Mouse (Mus musculus) liver, embryonic 13.5 days (tissue): ENCODE results near the gene Rsph10b. TPM values are rescaled to one million over a fixed set of nuclear protein-coding genes. Genes with fewer than 3 reads are reported as not detected.
A peak's percentile ranks its signal among the peaks of the same experiment; 100 is the strongest.

Experiments used
- ATAC-seq: fragments of 200-750 bp; cut with Nextera tagmentation; 2 replicates; pipeline ENCODE4 v1.8.0; 2017; ENCODE audit warnings: low read depth, mild to moderate bottlenecking, moderate number of reproducible peaks, moderate library complexity
- DNase-seq: peaks from one replicate; pipeline ENCODE4 v3.0.0; 2022
- H3K27ac ChIP-seq: fragments of 300-500 bp; sonication (generic); 2 replicates; pipeline ENCODE4 v1.5.1; 2015; ENCODE audit warnings: moderate library complexity, mild to moderate bottlenecking, inconsistent platforms
- H3K27me3 ChIP-seq: fragments of 300-500 bp; sonication (generic); 2 replicates; pipeline ENCODE4 v1.6.1; 2015; ENCODE audit warnings: mild to moderate bottlenecking, inconsistent platforms
- H3K36me3 ChIP-seq: fragments of 300-500 bp; sonication (generic); 2 replicates; pipeline ENCODE4 v1.6.1; 2015; ENCODE audit warnings: mild to moderate bottlenecking, inconsistent platforms
- H3K4me1 ChIP-seq: fragments of 300-500 bp; sonication (generic); replicated peaks from 2 replicates; pipeline ENCODE4 v1.6.1; 2015; ENCODE audit warnings: inconsistent platforms
- H3K4me2 ChIP-seq: fragments of 300-500 bp; sonication (generic); 2 replicates; pipeline ENCODE4 v1.6.1; 2015; ENCODE audit warnings: inconsistent platforms, mild to moderate bottlenecking, moderate library complexity
- H3K4me3 ChIP-seq: fragments of 300-500 bp; sonication (generic); replicated peaks from 2 replicates; pipeline ENCODE4 v1.5.1; 2015; ENCODE audit warnings: mild to moderate bottlenecking, inconsistent platforms
- H3K9ac ChIP-seq: fragments of 300-500 bp; sonication (generic); 2 replicates; pipeline ENCODE4 v1.6.1; 2015; ENCODE audit warnings: mild to moderate bottlenecking, inconsistent platforms
- H3K9me3 ChIP-seq: fragments of 300-500 bp; sonication (generic); replicated peaks from 2 replicates; pipeline ENCODE4 v1.6.1; 2016; ENCODE audit warnings: inconsistent platforms
- WGBS: fragments of 180-500 bp; shearing (Covaris S2); methylation state at CpG from one replicate; pipeline ENCODE4 v1.1.7; 2015; ENCODE audit not compliant: insufficient replicate concordance; 5-methylcytosine and 5-hydroxymethylcytosine counted together
- polyA plus RNA-seq: library from polyadenylated mRNA; unstranded; fragments of >200 nt; fragmentation: Nextera tagmentation; extraction: Ambion mirVana; gene quantifications from 2 replicates; pipeline ENCODE4 v1.2.1, GENCODE M21; 2015

Rsph10b gene
- polyA plus RNA-seq, 1 experiment from 2014 or later, result 0.56 TPM

GRCm38 (mm10) chr5:143976232-143976631 is 43.4 kb downstream of the Rsph10b start:
- 70% methylated on average over 11 of the region's 11 CpGs for WGBS
- no peak for DNase-seq
- Histone ChIP-seq H3K4me3 (peak overlapping the region; percentile 18; the same call in 1 of the 2 replicates), H3K4me2 (peak overlapping the region; percentile 61), H3K27me3 (no peaks in the 10 kb centered on the region), H3K4me1 (peaks cover 62% of the 10 kb centered on the region), H3K9me3 (no peaks in the 10 kb centered on the region), H3K36me3 (no peaks in the 10 kb centered on the region), H3K27ac (peak overlapping the region; percentile 87), H3K9ac (peak overlapping the region; percentile 12; the same call in 1 of the 2 replicates)
- ATAC-seq, result peak; percentile 52

DNA sequence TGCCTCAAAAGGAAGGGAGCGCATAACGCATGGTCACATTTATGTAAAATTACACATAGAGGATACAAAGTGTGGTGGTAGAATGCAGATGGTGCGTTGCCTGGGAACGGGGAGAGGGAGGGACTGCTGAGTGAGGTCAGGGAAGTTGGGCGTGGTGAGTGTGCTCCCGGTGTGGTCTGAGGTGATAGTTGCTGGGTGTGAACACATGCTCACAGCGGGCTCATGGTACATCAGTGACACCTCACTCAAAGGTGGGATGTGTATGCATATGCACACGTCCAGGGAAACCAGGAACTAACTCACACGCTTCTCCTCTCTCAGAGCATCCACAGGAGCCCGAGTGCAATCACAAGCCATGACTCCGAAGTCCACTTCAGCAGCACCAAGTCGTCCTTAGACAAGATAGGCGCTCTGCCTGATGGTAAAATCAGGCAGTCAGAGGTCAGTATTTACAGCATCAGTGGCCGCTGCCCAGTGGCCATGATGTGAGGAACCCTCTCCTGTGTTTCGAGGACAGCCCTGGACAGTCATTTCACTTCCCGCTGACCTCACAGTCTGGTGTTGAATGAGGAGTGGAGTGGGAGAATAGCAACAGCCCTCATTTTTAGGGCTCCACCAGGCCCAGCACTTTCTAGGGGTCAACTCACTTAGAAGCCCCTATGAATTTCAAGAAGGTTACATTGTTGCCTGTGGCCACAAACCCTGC is 44.0 kb downstream of the Rsph10b start:
- peak overlapping the region; percentile 61 for H3K4me2 ChIP-seq
- H3K9me3 ChIP-seq, result no peaks in the 10 kb centered on the region
- peak; percentile 92 for ATAC-seq
- H3K4me1 ChIP-seq, result peaks cover 62% of the 10 kb centered on the region
- H3K27ac ChIP-seq, result peak overlapping the region; percentile 87
- peak overlapping the region; percentile 18; the same call in 1 of the 2 replicates for H3K4me3 ChIP-seq
- 53% methylated on average over 16 of the region's 16 CpGs for WGBS
- DNase-seq, result peak; percentile 72
- no peaks in the 10 kb centered on the region for H3K36me3 ChIP-seq
- no peaks in the 10 kb centered on the region for H3K27me3 ChIP-seq
- H3K9ac ChIP-seq, result peak overlapping the region; percentile 44; the same call in 1 of the 2 replicates

DNA sequence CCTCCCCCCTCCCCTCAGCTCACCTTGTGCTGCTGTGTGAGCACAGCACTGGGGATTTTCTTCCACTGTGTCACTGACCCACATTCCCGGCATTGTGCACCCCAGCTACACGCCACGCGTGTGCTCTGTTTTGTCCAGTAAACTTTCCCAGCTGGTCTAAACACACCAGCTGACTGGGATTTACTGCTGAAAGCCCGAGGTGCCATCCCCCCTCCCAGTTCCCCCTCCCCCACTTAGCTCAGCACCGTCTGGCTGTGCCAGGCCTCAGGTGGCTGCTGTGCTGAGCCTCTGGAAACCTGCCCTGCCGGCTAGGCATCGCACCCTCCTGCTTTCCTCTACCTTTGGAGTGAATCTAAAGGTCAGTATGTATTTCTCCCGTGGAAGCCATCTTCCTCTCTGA is 48.0 kb downstream of the Rsph10b start:
- WGBS, result 53% methylated on average over 9 of the region's 9 CpGs
- H3K4me2 ChIP-seq, result no peak overlapping the region
- ATAC-seq, result no peak
- peaks cover 36% of the 10 kb centered on the region for H3K4me1 ChIP-seq
- no peak overlapping the region for H3K9ac ChIP-seq
- no peaks in the 10 kb centered on the region for H3K9me3 ChIP-seq
- no peaks in the 10 kb centered on the region for H3K27me3 ChIP-seq
- H3K27ac ChIP-seq, result no peak overlapping the region
- no peak for DNase-seq
- H3K36me3 ChIP-seq, result 0 out of 2 replicates have a peak, but pooled peaks cover 12% of the 10 kb centered on the region
- no peak overlapping the region for H3K4me3 ChIP-seq

GRCm38 (mm10) chr5:143982361-143982760 is 49.5 kb downstream of the Rsph10b start:
- H3K27ac ChIP-seq, result no peak overlapping the region
- no peaks in the 10 kb centered on the region for H3K27me3 ChIP-seq
- no peak overlapping the region for H3K4me3 ChIP-seq
- peaks cover 21% of the 10 kb centered on the region for H3K4me1 ChIP-seq
- no peaks in the 10 kb centered on the region for H3K9me3 ChIP-seq
- DNase-seq, result no peak
- H3K9ac ChIP-seq, result no peak overlapping the region
- H3K36me3 ChIP-seq, result peaks cover 27% of the 10 kb centered on the region
- no peak overlapping the region for H3K4me2 ChIP-seq
- WGBS, result 66% methylated on average over 2 of the region's 2 CpGs
- no peak for ATAC-seq

GRCm38 (mm10) chr5:143985381-143985780 is 52.5 kb downstream of the Rsph10b start:
- H3K9ac ChIP-seq, result no peak overlapping the region
- H3K4me3 ChIP-seq, result no peak overlapping the region
- peaks cover 57% of the 10 kb centered on the region for H3K36me3 ChIP-seq
- H3K4me1 ChIP-seq, result peaks cover 5% of the 10 kb centered on the region; the same call in 1 of the 2 replicates
- 79% methylated on average over 7 of the region's 7 CpGs for WGBS
- H3K27me3 ChIP-seq, result no peaks in the 10 kb centered on the region
- H3K9me3 ChIP-seq, result no peaks in the 10 kb centered on the region
- no peak overlapping the region for H3K4me2 ChIP-seq
- no peak for ATAC-seq
- no peak for DNase-seq
- no peak overlapping the region for H3K27ac ChIP-seq

DNA sequence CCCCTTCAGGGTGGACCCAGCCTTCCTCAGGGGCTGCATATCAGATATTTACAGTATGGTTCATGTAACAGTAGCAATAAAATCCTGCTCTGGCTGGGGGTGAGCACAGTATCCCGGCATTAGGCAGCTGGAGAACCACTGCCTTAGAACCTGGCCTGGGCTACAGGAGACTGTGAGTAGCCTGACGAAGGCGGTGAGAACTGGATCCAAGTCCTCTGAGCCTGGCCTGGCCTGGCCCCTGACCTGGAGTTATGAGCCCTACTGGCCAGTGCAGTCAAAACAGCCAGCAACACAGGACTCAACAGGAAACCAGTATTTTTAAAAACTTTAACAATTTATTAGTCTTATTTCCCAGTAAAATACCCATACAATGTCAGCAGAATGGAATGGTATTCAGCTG is 54.8 kb downstream of the Rsph10b start:
- peaks cover 79% of the 10 kb centered on the region for H3K36me3 ChIP-seq

DNA sequence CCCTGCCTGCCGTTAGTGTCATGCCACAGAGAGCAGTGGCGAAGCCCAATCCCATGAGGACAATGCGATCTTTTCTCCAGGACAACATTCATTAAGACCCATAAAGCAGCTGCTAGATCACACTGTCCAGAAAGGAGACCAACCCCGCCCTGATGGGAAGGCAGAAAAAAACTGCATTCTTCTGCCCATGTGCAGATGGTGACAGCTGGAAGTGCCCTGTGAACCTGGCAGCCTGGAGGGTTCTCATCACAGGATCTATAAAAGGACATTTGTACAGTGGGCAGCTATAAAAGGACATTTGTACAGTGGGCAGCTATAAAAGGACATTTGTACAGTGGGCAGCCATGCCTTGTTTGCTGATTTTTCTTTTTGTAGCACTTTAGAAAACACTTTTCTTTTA is 56.2 kb downstream of the Rsph10b start:
- DNase-seq (no peak), ATAC-seq (no peak)
- Histone ChIP-seq H3K4me3 (no peak overlapping the region), H3K4me1 (no peaks in the 10 kb centered on the region), H3K4me2 (no peak overlapping the region), H3K27me3 (no peaks in the 10 kb centered on the region), H3K36me3 (peaks cover 90% of the 10 kb centered on the region), H3K9ac (no peak overlapping the region), H3K27ac (no peak overlapping the region), H3K9me3 (no peaks in the 10 kb centered on the region)
- 85% methylated on average over 4 of the region's 4 CpGs for WGBS

More for the DNA sequence above, 54.8 kb downstream of the Rsph10b start:
- DNase-seq (no peak), ATAC-seq (no peak)
- Histone ChIP-seq H3K4me2 (no peak overlapping the region), H3K9ac (no peak overlapping the region), H3K27ac (no peak overlapping the region), H3K9me3 (no peaks in the 10 kb centered on the region), H3K27me3 (no peaks in the 10 kb centered on the region), H3K4me3 (no peak overlapping the region), H3K4me1 (no peaks in the 10 kb centered on the region)
- 84% methylated on average over 3 of the region's 3 CpGs for WGBS

DNA sequence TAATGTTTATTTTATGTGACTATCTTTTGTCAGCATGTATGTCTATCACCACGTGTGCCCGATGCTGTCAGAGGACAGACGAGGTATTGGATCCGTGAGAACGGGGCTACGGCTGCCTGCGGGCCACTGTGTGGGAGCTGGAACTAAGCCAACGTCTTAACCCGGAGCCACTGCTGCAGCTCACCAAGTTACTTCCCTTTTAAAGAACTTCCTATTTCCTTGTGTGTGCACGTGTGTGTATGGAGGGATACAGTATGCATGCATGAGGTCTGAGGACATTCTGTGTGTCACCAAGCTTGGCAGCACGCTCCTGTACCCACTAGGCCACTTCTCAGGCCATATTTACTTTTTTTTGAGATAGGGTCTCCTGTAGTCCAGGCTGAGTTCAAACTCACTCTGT is 57.3 kb downstream of the Rsph10b start:
- no peaks in the 10 kb centered on the region for H3K27me3 ChIP-seq
- no peak overlapping the region for H3K4me2 ChIP-seq
- WGBS, result 55% methylated on average over 11 of the region's 11 CpGs
- H3K4me1 ChIP-seq, result no peaks in the 10 kb centered on the region
- no peak overlapping the region for H3K27ac ChIP-seq
- H3K9ac ChIP-seq, result no peak overlapping the region
- DNase-seq (no peak), ATAC-seq (no peak)
- no peak overlapping the region for H3K4me3 ChIP-seq
- peaks cover 93% of the 10 kb centered on the region for H3K36me3 ChIP-seq
- no peaks in the 10 kb centered on the region for H3K9me3 ChIP-seq

GRCm38 (mm10) chr5:143992661-143993060 is 59.8 kb downstream of the Rsph10b start:
- Histone ChIP-seq H3K9me3 (no peaks in the 10 kb centered on the region), H3K4me2 (no peak overlapping the region), H3K27ac (no peak overlapping the region), H3K9ac (no peak overlapping the region), H3K27me3 (no peaks in the 10 kb centered on the region), H3K4me1 (no peaks in the 10 kb centered on the region), H3K4me3 (no peak overlapping the region), H3K36me3 (peaks cover 98% of the 10 kb centered on the region)
- no peak for DNase-seq
- WGBS, result 82% methylated on average over 10 of the region's 10 CpGs
- no peak for ATAC-seq

DNA sequence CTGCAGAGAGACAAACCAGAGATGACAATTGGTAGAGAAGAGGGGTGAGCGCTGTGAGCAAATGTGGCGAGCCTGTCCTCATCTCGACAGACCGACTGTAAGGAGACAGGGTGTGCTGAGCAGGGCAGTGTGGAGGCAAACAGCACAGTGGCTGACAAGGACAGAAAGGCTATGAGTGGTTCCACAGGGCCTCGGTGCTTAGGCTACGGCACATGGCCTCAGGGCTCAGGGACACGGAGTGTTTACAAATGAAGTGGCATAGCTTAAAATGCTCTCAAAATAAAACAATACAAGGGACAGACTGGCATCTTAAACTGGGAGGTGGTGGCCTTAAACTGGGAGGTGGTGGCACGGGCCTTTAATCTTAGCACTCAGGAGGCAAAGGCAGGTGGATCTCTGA is 60.4 kb downstream of the Rsph10b start:
- no peaks in the 10 kb centered on the region for H3K4me1 ChIP-seq
- no peak overlapping the region for H3K9ac ChIP-seq
- peaks cover 98% of the 10 kb centered on the region for H3K36me3 ChIP-seq
- no peak overlapping the region for H3K4me3 ChIP-seq
- no peak overlapping the region for H3K4me2 ChIP-seq
- no peaks in the 10 kb centered on the region for H3K27me3 ChIP-seq
- 87% methylated on average over 8 of the region's 8 CpGs for WGBS
- DNase-seq, result no peak
- H3K9me3 ChIP-seq, result no peaks in the 10 kb centered on the region
- H3K27ac ChIP-seq, result no peak overlapping the region
- no peak for ATAC-seq

DNA sequence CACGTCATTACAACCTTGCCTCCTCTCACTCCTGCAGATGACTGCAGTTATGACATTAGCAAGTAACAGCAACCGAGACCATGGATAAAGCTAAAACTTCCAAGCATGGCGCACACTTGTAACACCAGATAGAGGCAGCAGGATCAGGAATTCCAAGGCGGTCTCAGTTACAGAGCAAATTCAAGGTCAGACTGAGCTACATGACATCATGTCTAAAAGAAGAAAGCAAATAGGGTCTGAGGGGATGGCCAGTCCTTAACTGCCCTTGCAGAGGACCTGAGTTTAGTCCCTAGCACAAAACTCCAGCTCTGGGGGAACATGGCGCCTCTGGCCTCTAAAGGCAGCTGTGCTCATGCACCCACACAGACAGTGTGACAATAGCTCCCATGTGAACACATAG is 61.0 kb downstream of the Rsph10b start:
- H3K36me3 ChIP-seq, result peaks cover 98% of the 10 kb centered on the region
- 86% methylated on average over 5 of the region's 5 CpGs for WGBS

More for the DNA sequence above, 61.0 kb downstream of the Rsph10b start:
- no peak overlapping the region for H3K27ac ChIP-seq
- H3K4me3 ChIP-seq, result no peak overlapping the region
- H3K9me3 ChIP-seq, result no peaks in the 10 kb centered on the region
- DNase-seq, result no peak
- no peak for ATAC-seq
- H3K4me2 ChIP-seq, result no peak overlapping the region
- H3K4me1 ChIP-seq, result no peaks in the 10 kb centered on the region
- H3K27me3 ChIP-seq, result no peaks in the 10 kb centered on the region
- H3K9ac ChIP-seq, result no peak overlapping the region
